Mouse (Mus musculus): Measurements from ENCODE around the gene Slc41a3. TPM values are rescaled to one million over a fixed set of nuclear protein-coding genes. Genes with fewer than 3 reads are reported as not detected.

Slc41a3 gene
- total and polyA plus RNA-seq, 2 experiments from 2014 or later, result 23.4 to 35.0 TPM

GRCm38 (mm10) chr6:90561234-90561781, 43.2 kb upstream of the Slc41a3 start:
- Histone ChIP-seq H3K27ac (ENCODE audit: low read depth) (no peak overlapping the region), H3K27me3 (ENCODE audit: control insufficient read depth, insufficient read depth, low read length) (no peaks in the 10 kb centered on the region), H3K4me1 (ENCODE audit: control insufficient read depth, insufficient read depth) (peaks cover 28% of the 10 kb centered on the region; the same call in 1 of the 2 replicates), H3K4me2 (ENCODE audit: low read depth, low read length) (no peak overlapping the region), H3K4me3 (ENCODE audit: low read depth, low read length) (no peak overlapping the region), H3K9me3 (replicated peaks; ENCODE audit: control insufficient read depth, low read length) (no peaks in the 10 kb centered on the region), H3K9ac (replicated peaks; ENCODE audit: low read depth, low read length) (no peak overlapping the region), H3K36me3 (replicated peaks; ENCODE audit: control insufficient read depth, insufficient read depth, low read length) (no peaks in the 10 kb centered on the region)
- WGBS, result 36% methylated on average over 2 of the region's 2 CpGs
- no peak for TF ChIP-seq EP300 (IDR thresholded peaks at IDR 0.05; ENCODE audit: low read depth)
- peak; percentile 35; the same call in 1 of the 2 replicates for TF ChIP-seq CTCF (IDR thresholded peaks at IDR 0.05; ENCODE audit: low read depth)
- DNase-seq (ENCODE audit: low spot score) (no peak), ATAC-seq (ENCODE audit: insufficient read depth, low read depth) (no peak; the same call in 1 of the 2 replicates)

GRCm38 (mm10) chr6:90564240-90564639, 40.3 kb upstream of the Slc41a3 start:
- H3K27ac ChIP-seq (ENCODE audit: low read depth), result no peak overlapping the region

GRCm38 (mm10) chr6:90565357-90566215, 38.9 kb upstream of the Slc41a3 start:
- Histone ChIP-seq H3K36me3 (replicated peaks; ENCODE audit: control insufficient read depth, insufficient read depth, low read length) (no peaks in the 10 kb centered on the region), H3K4me1 (ENCODE audit: control insufficient read depth, insufficient read depth) (peaks cover 20% of the 10 kb centered on the region; the same call in 1 of the 2 replicates), H3K27ac (ENCODE audit: low read depth) (no peak overlapping the region), H3K27me3 (ENCODE audit: control insufficient read depth, insufficient read depth, low read length) (no peaks in the 10 kb centered on the region), H3K9me3 (replicated peaks; ENCODE audit: control insufficient read depth, low read length) (no peaks in the 10 kb centered on the region), H3K4me3 (ENCODE audit: low read depth, low read length) (no peak overlapping the region), H3K4me2 (ENCODE audit: low read depth, low read length) (no peak overlapping the region), H3K9ac (replicated peaks; ENCODE audit: low read depth, low read length) (no peak overlapping the region)
- WGBS, result 39% methylated on average over 13 of the region's 13 CpGs
- ATAC-seq (ENCODE audit: insufficient read depth, low read depth), result no peak
- TF ChIP-seq CTCF (IDR thresholded peaks at IDR 0.05; ENCODE audit: low read depth) (no peak), EP300 (IDR thresholded peaks at IDR 0.05; ENCODE audit: low read depth) (no peak)
- no peak for DNase-seq (ENCODE audit: low spot score)

More at GRCm38 (mm10) chr6:90564240-90564639, 40.3 kb upstream of the Slc41a3 start:
- no peaks in the 10 kb centered on the region for H3K27me3 ChIP-seq (ENCODE audit: control insufficient read depth, insufficient read depth, low read length)
- H3K9ac ChIP-seq (replicated peaks; ENCODE audit: low read depth, low read length), result no peak overlapping the region
- H3K4me1 ChIP-seq (ENCODE audit: control insufficient read depth, insufficient read depth), result peaks cover 20% of the 10 kb centered on the region; the same call in 1 of the 2 replicates
- DNase-seq (ENCODE audit: low spot score) (no peak), ATAC-seq (ENCODE audit: insufficient read depth, low read depth) (no peak)
- 39% methylated on average over 9 of the region's 9 CpGs for WGBS
- H3K4me3 ChIP-seq (ENCODE audit: low read depth, low read length), result no peak overlapping the region
- no peak overlapping the region for H3K4me2 ChIP-seq (ENCODE audit: low read depth, low read length)
- no peaks in the 10 kb centered on the region for H3K9me3 ChIP-seq (replicated peaks; ENCODE audit: control insufficient read depth, low read length)
- no peak for TF ChIP-seq CTCF (IDR thresholded peaks at IDR 0.05; ENCODE audit: low read depth)
- TF ChIP-seq EP300 (IDR thresholded peaks at IDR 0.05; ENCODE audit: low read depth), result no peak
- no peaks in the 10 kb centered on the region for H3K36me3 ChIP-seq (replicated peaks; ENCODE audit: control insufficient read depth, insufficient read depth, low read length)

GRCm38 (mm10) chr6:90567486-90567885, 37.0 kb upstream of the Slc41a3 start:
- peaks cover 20% of the 10 kb centered on the region; the same call in 1 of the 2 replicates for H3K4me1 ChIP-seq (ENCODE audit: control insufficient read depth, insufficient read depth)
- no peak overlapping the region for H3K4me3 ChIP-seq (ENCODE audit: low read depth, low read length)
- DNase-seq (ENCODE audit: low spot score), result no peak
- no peak overlapping the region for H3K9ac ChIP-seq (replicated peaks; ENCODE audit: low read depth, low read length)
- no peak overlapping the region for H3K4me2 ChIP-seq (ENCODE audit: low read depth, low read length)
- H3K9me3 ChIP-seq (replicated peaks; ENCODE audit: control insufficient read depth, low read length), result no peaks in the 10 kb centered on the region
- H3K27me3 ChIP-seq (ENCODE audit: control insufficient read depth, insufficient read depth, low read length), result no peaks in the 10 kb centered on the region
- 81% methylated on average over 3 of the region's 3 CpGs for WGBS
- TF ChIP-seq CTCF (IDR thresholded peaks at IDR 0.05; ENCODE audit: low read depth), result no peak
- TF ChIP-seq EP300 (IDR thresholded peaks at IDR 0.05; ENCODE audit: low read depth), result no peak
- ATAC-seq (ENCODE audit: insufficient read depth, low read depth), result no peak
- no peak overlapping the region for H3K27ac ChIP-seq (ENCODE audit: low read depth)
- no peaks in the 10 kb centered on the region for H3K36me3 ChIP-seq (replicated peaks; ENCODE audit: control insufficient read depth, insufficient read depth, low read length)

- Histone ChIP-seq H3K36me3 (replicated peaks; ENCODE audit: control insufficient read depth, insufficient read depth, low read length) (no peaks in the 10 kb centered on the region), H3K9ac (replicated peaks; ENCODE audit: low read depth, low read length) (no peak overlapping the region), H3K4me2 (ENCODE audit: low read depth, low read length) (no peak overlapping the region), H3K9me3 (replicated peaks; ENCODE audit: control insufficient read depth, low read length) (no peaks in the 10 kb centered on the region), H3K4me1 (ENCODE audit: control insufficient read depth, insufficient read depth) (peaks cover 20% of the 10 kb centered on the region; the same call in 1 of the 2 replicates), H3K27ac (ENCODE audit: low read depth) (no peak overlapping the region), H3K27me3 (ENCODE audit: control insufficient read depth, insufficient read depth, low read length) (no peaks in the 10 kb centered on the region), H3K4me3 (ENCODE audit: low read depth, low read length) (no peak overlapping the region)
- DNase-seq (ENCODE audit: low spot score) (no peak), ATAC-seq (ENCODE audit: insufficient read depth, low read depth) (no peak)
- TF ChIP-seq CTCF (IDR thresholded peaks at IDR 0.05; ENCODE audit: low read depth) (no peak), EP300 (IDR thresholded peaks at IDR 0.05; ENCODE audit: low read depth) (no peak)
- 64% methylated on average over 3 of the region's 3 CpGs for WGBS
Measured at GRCm38 (mm10) chr6:90567928-90568327, 36.6 kb upstream of the Slc41a3 start.
